Mouse (Mus musculus) intestine, postnatal 0 days (tissue): Measurements from ENCODE around the gene Rfx5. TPM values are rescaled to one million over a fixed set of nuclear protein-coding genes. Genes with fewer than 3 reads are reported as not detected.
A peak's percentile ranks its signal among the peaks of the same experiment; 100 is the strongest.
"Not testable (repeated sequence)": the region's sequence is repeated elsewhere in the genome, so short reads cannot be mapped to it uniquely, and the experiment has no call there.

ENCODE experiments used
- ATAC-seq: fragments of 200-750 bp; cut with Nextera tagmentation; 2 replicates; pipeline ENCODE4 v1.8.0; 2017; ENCODE audit warnings: mild to moderate bottlenecking, moderate TSS enrichment, moderate library complexity
- H3K27ac ChIP-seq: fragments of 300-500 bp; sonication (generic); 2 replicates; pipeline ENCODE4 v1.5.1; 2014; ENCODE audit warnings: mild to moderate bottlenecking, low read depth, low read length, moderate library complexity
- H3K27me3 ChIP-seq: fragments of 300-500 bp; sonication (generic); replicated peaks from 2 replicates; pipeline ENCODE4 v1.6.1; 2014; ENCODE audit warnings: low read length, mixed read lengths; ENCODE audit not compliant: control insufficient read depth, insufficient read depth
- H3K36me3 ChIP-seq: fragments of 300-500 bp; sonication (generic); 2 replicates; pipeline ENCODE4 v1.6.1; 2014; ENCODE audit warnings: mild to moderate bottlenecking, moderate library complexity; ENCODE audit not compliant: control insufficient read depth, insufficient read depth
- H3K4me1 ChIP-seq: fragments of 300-500 bp; sonication (generic); replicated peaks from 2 replicates; pipeline ENCODE4 v1.6.1; 2014; ENCODE audit warnings: antibody characterized with exemption, low read length, mixed read lengths; ENCODE audit not compliant: control insufficient read depth, insufficient read depth
- H3K4me2 ChIP-seq: fragments of 300-500 bp; sonication (generic); replicated peaks from 2 replicates; pipeline ENCODE4 v1.6.1; 2014; ENCODE audit warnings: low read depth, mild to moderate bottlenecking, moderate library complexity
- H3K4me3 ChIP-seq: fragments of 300-500 bp; sonication (generic); 2 replicates; pipeline ENCODE4 v1.5.1; 2014; ENCODE audit warnings: low read depth, low read length
- H3K9ac ChIP-seq: fragments of 300-500 bp; sonication (generic); 2 replicates; pipeline ENCODE4 v1.6.1; 2014; ENCODE audit warnings: mild to moderate bottlenecking, low read depth, low read length
- H3K9me3 ChIP-seq: fragments of 300-500 bp; sonication (generic); 2 replicates; pipeline ENCODE4 v1.6.1; 2016; ENCODE audit warnings: mixed run types; ENCODE audit not compliant: control insufficient read depth
- CTCF ChIP-seq: sonication (generic); IDR thresholded peaks from 2 replicates; pipeline ENCODE4 v1.5.1; 2016; ENCODE audit warnings: low read depth, mild to moderate bottlenecking, control low read depth, antibody characterized with exemption, moderate library complexity
- WGBS: fragments of 180-500 bp; shearing (Covaris S2); extraction: QIAGEN DNeasy Blood & Tissue Kit; methylation state at CpG from one replicate; pipeline ENCODE4 v1.1.7; 2014; 5-methylcytosine and 5-hydroxymethylcytosine counted together
- polyA plus RNA-seq: library from polyadenylated mRNA; unstranded; fragments of >200 nt; fragmentation: Nextera tagmentation; extraction: Ambion mirVana; gene quantifications from 2 replicates; pipeline ENCODE4 v1.2.1, GENCODE M21; 2015

The Rfx5 gene
- polyA plus RNA-seq, 1 experiment from 2014 or later: 2.6 TPM

DNA sequence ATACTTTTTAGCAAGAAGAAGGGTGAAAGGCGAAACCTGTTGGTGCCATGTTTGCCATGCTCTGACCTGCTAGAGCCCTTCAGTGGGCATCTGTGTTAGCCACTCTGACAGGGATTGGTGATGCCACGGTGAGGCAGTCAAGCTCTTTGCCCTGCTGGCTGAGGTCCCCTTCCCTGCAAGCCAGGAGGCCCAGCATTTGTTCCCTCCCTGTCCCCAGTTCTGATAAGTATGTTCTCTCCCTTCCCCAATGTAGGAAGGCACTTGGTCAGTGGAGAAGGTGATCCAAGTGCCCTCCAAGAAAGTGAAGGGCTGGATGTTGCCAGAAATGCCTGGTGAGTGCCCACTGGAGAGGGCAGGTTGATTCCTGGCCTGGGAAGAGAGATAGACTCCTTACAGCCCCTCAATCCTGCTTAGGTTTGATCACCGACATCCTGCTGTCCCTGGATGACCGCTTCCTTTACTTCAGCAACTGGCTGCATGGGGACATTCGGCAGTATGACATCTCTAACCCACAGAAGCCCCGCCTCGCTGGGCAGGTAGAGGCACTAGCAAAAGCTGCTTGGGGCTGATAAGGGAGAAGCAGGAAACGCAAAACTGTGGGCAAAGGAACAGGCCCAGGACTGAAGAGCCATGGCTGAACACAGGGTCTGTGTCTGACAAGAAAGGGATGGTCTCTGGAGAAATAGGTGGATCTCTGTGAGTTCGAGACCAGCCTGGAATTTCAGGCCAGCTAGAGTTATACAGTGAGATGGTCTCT lies 11.5 kb upstream of the Rfx5 start:
- not testable (repeated sequence) for ATAC-seq

GRCm38 (mm10) chr3:94943706-94944105 lies 10.2 kb upstream of the Rfx5 start:
- H3K36me3 ChIP-seq, H3K4me2 ChIP-seq, H3K27ac ChIP-seq, ATAC-seq, H3K9me3 ChIP-seq, H3K4me3 ChIP-seq, H3K4me1 ChIP-seq, H3K9ac ChIP-seq, H3K27me3 ChIP-seq: not testable (repeated sequence)
- TF ChIP-seq CTCF: peak; percentile 68
- 29% methylated on average over 4 of the region's 4 CpGs for WGBS

More for the DNA sequence above, 11.5 kb upstream of the Rfx5 start:
- not testable (repeated sequence) for H3K4me3 ChIP-seq, H3K9me3 ChIP-seq, H3K27ac ChIP-seq, H3K4me1 ChIP-seq, H3K9ac ChIP-seq, H3K4me2 ChIP-seq, H3K27me3 ChIP-seq
- WGBS: 67% methylated on average over 8 of the region's 9 CpGs
- H3K36me3 ChIP-seq: peaks cover 11% of the 10 kb centered on the region

DNA sequence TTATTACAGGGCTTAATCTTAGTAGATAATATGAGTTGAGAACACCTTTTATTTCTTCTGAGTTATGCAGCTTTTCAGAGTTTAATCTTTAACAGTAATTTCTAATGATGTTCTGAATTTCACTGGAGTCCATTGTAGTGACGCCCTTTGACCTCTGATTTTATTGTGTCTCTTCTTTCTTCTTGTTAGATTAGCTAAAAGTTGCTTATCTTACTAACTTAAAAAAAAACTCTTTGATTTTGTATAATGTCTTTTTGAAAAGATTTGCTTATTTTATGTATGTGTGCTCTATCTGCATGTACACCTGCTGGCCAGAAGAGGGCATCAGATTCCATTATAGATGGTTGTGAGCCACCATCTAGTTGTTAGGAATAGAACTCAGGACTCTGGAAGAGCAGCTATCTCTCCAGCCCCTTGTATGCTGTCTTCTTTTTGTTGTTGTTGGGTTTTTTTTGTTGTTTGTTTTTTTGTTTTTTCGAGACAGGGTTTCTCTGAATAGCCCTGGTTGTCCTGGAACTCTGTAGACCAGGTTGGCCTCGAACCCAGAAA lies 5.7 kb upstream of the Rfx5 start:
- ATAC-seq: no peak
- Histone ChIP-seq H3K4me2 (no peak overlapping the region), H3K4me1 (no peaks in the 10 kb centered on the region), H3K4me3 (no peak overlapping the region), H3K9ac (no peak overlapping the region), H3K27ac (no peak overlapping the region), H3K27me3 (no peaks in the 10 kb centered on the region), H3K9me3 (no peaks in the 10 kb centered on the region), H3K36me3 (no peaks in the 10 kb centered on the region)
- WGBS: 56% methylated on average over 3 of the region's 3 CpGs
- peak; percentile 74 for TF ChIP-seq CTCF

DNA sequence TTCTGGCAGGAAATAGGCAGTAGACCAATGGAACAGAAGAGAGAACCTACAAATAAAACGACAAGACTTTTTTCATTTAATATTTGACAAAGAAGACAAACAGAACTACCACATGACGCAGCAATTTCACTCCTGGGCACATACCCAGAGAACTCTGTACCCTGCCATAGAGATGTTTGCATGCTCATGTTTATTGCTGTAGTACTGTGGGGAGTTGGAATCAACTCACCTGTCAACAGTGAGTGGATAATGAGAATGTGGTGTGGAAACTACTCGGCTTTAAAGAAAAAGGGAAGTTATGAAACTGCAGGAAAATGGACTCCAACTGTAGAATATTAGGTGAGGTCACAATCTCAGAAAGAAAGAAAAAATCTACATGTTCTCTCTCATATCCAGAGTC lies 4.2 kb upstream of the Rfx5 start:
- peak; percentile 40 for ATAC-seq
- H3K4me1 ChIP-seq: no peaks in the 10 kb centered on the region
- peak overlapping the region; percentile 43 for H3K4me2 ChIP-seq
- 39% methylated on average over 3 of the region's 3 CpGs for WGBS
- no peak for TF ChIP-seq CTCF
- no peak overlapping the region for H3K9ac ChIP-seq
- H3K36me3 ChIP-seq: no peaks in the 10 kb centered on the region
- H3K9me3 ChIP-seq: no peaks in the 10 kb centered on the region
- H3K27me3 ChIP-seq: no peaks in the 10 kb centered on the region
- no peak overlapping the region for H3K4me3 ChIP-seq
- no peak overlapping the region for H3K27ac ChIP-seq

DNA sequence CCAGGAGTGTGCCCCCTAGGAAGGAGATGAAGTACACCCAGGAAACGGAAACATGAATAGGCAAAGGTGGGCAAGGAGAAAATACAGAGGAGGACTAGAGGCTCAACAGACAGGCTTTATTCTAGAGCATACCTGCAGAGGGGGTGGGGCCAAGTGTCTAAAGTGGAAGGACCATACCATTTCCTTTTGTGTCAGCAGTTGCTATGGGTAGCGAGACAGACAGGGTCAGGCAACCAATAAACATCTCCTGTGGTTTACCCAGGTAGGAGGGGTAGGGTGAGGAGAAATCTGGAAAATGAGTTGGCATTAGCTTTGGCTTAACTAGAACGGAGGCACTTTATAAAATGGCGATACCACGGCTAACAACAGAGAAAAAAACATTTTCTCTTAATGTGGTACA lies 1.1 kb upstream of the Rfx5 start:
- peak overlapping the region; percentile 43; the same call in 1 of the 2 replicates for H3K9ac ChIP-seq
- 43% methylated on average over 5 of the region's 5 CpGs for WGBS
- H3K36me3 ChIP-seq: peaks cover 17% of the 10 kb centered on the region
- H3K27ac ChIP-seq: peak overlapping the region; percentile 83; the same call in 1 of the 2 replicates
- no peaks in the 10 kb centered on the region for H3K9me3 ChIP-seq
- H3K4me3 ChIP-seq: peak overlapping the region; percentile 83
- TF ChIP-seq CTCF: peak; percentile 13; the same call in 1 of the 2 replicates
- peak overlapping the region; percentile 85 for H3K4me2 ChIP-seq
- no peaks in the 10 kb centered on the region for H3K27me3 ChIP-seq
- peak; percentile 35; the same call in 1 of the 2 replicates for ATAC-seq
- H3K4me1 ChIP-seq: no peaks in the 10 kb centered on the region

GRCm38 (mm10) chr3:94953384-94953763 lies 501 bp upstream of the Rfx5 start:
- no peaks in the 10 kb centered on the region for H3K27me3 ChIP-seq
- TF ChIP-seq CTCF: no peak
- peak overlapping the region; percentile 43 for H3K9ac ChIP-seq
- ATAC-seq: no peak
- H3K4me1 ChIP-seq: no peaks in the 10 kb centered on the region
- H3K4me2 ChIP-seq: peak overlapping the region; percentile 85
- peak overlapping the region; percentile 83 for H3K27ac ChIP-seq
- peak overlapping the region; percentile 83 for H3K4me3 ChIP-seq
- no peaks in the 10 kb centered on the region for H3K9me3 ChIP-seq
- WGBS: 8% methylated on average over 9 of the region's 9 CpGs
- peaks cover 23% of the 10 kb centered on the region for H3K36me3 ChIP-seq
